Mouse (Mus musculus): ENCODE data around the gene Cldnd2.

GRCm38 (mm10) chr7:43489631-43490125 lies 49.1 kb downstream of the Cldnd2 start, which contains the start of gene Iglon5:
- TF ChIP-seq CTCF (IDR thresholded peaks at IDR 0.05; ENCODE audit: control insufficient read depth, insufficient read depth, insufficient replicate concordance, low read depth, low read length) (no peak), POLR2A (IDR thresholded peaks at IDR 0.05; ENCODE audit: control insufficient read depth, low read depth, low read length) (no peak)

All from testis, adult 2 months (tissue).